Comparison of ENCODE assay signal across 33 mouse cellular contexts in genomic region chr8:13360213-13360612, GRCm38 (mm10). TPM values are rescaled to one million over a fixed set of nuclear protein-coding genes. Genes with fewer than 3 reads are reported as not detected.
"Had no signal": no experiment of that assay in that cellular context is flagged by ENCODE, and none has a peak within 500 bp of the region (broad histone marks: within the 10 kb centered on the region; RNA-seq: fewer than 3 reads in every experiment).

No protein-coding gene starts in this region.

- ATAC-seq: intestine, postnatal 0 days; midbrain, embryonic 16.5 days had no signal

- H3K4me3 ChIP-seq: layer of hippocampus, adult 2 months; left cerebral cortex, adult 2 months; limb, embryonic 12.5 days; limb, embryonic 15.5 days; liver, embryonic 15.5 days; myocyte; neural tube, embryonic 13.5 days; stomach, embryonic 15.5 days had no signal

- H3K4me1 ChIP-seq: limb, embryonic 12.5 days; limb, embryonic 15.5 days; neural tube, embryonic 13.5 days; stomach, embryonic 15.5 days had no signal

- DNase-seq: kidney, adult 2 months; kidney, postnatal 25 days; layer of hippocampus, postnatal 36 days; lung, adult 2 months; lung, postnatal 14 days; lung, postnatal 4 days; retina, postnatal 1 day; right cerebral cortex, postnatal 25 days; spleen, adult 18-20 months; thymus, adult 2 months; thymus, postnatal 14 days; thymus, postnatal 4 days had no signal

- H3K27me3 ChIP-seq: limb, embryonic 12.5 days; limb, embryonic 15.5 days; liver, embryonic 15.5 days; neural tube, embryonic 13.5 days; stomach, embryonic 15.5 days had no signal

- H3K9me3 ChIP-seq: limb, embryonic 15.5 days; liver, embryonic 15.5 days; neural tube, embryonic 13.5 days; stomach, embryonic 15.5 days had no signal

- H3K27ac ChIP-seq: kidney, postnatal 0 days; layer of hippocampus, adult 2 months; left cerebral cortex, adult 2 months; limb, embryonic 12.5 days; limb, embryonic 15.5 days; liver, embryonic 15.5 days; neural tube, embryonic 13.5 days; stomach, embryonic 15.5 days had no signal

RNA-seq across cellular contexts. Expression of gene Atp4b, which starts 36.4 kb away (rescaled TPM):
- total RNA-seq: layer of hippocampus, adult 2 months; layer of hippocampus, postnatal 10 days; layer of hippocampus, postnatal 36 days; left cerebral cortex, adult 2 months; left cerebral cortex, postnatal 10 days; left cerebral cortex, postnatal 36 days; monocyte, adult 5-6 weeks; neutrophil, adult 5-6 weeks had no signal
- polyA plus RNA-seq: intestine, postnatal 0 days; kidney, embryonic 14.5 days; limb, embryonic 12.5 days; limb, embryonic 15.5 days; liver, embryonic 11.5 days; liver, embryonic 15.5 days; lung, embryonic 16.5 days; midbrain, embryonic 16.5 days; myocyte; neural tube, embryonic 13.5 days had no signal

RNA-seq across cellular contexts. Expression of gene Grk1, which starts 44.7 kb away (rescaled TPM):
- total RNA-seq: layer of hippocampus, adult 2 months; layer of hippocampus, postnatal 36 days; left cerebral cortex, adult 2 months; left cerebral cortex, postnatal 36 days; megakaryocyte-erythroid progenitor cell, adult 5-6 weeks; monocyte, adult 5-6 weeks; neutrophil, adult 5-6 weeks had no signal
- polyA plus RNA-seq: intestine, postnatal 0 days; kidney, embryonic 14.5 days; large intestine, adult 2 months; limb, embryonic 15.5 days; liver, embryonic 15.5 days; lung, adult 2 months; lung, embryonic 16.5 days; midbrain, embryonic 16.5 days; neural tube, embryonic 13.5 days; stomach, embryonic 15.5 days had no signal
